Mouse (Mus musculus): Measurements from ENCODE around the gene Sox5.

Gene Sox5

DNA sequence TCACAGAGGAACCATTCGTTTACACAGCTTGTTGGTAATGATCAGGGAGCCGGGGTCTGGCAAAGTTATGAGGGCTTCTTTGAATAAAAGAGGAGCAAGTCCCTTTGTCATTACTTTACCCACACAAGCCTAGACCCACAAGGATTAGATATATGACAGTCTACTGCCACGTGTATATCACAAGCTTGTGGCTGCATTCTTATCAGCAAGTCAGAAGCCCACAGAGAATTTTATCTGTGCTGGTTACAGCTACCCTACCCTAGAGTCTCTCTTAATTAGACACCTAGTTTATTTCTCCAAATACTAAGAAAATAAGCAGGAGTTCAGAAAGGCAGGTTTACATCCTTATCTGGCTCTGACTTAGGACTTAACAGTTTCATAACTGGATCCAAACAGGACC, 629.8 kb downstream of the Sox5 start:
- no peak for DNase-seq (ENCODE audit: low read depth in 2 of 2, low spot score in 2 of 2)

DNA sequence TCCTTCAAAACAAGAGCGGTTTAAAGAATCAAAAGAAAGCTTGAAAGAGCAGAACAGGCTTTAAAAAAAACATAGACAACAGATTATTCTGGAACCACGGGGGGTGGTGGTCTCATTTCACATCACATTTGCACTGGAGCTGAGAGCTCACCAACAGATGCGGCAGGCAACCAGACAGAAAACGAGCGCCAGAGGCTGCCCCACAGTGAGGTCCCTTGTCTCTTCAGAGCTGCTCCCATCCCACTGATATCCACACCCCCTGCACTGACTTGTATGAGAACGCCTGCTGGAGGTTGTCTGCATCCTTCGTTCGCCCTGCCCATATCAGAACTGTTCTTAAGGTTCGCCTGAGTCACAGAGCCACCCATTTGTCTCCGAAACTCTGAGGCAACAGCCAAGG, 630.7 kb downstream of the Sox5 start:
- no peak for DNase-seq (ENCODE audit: low read depth in 2 of 2, low spot score in 2 of 2)

DNA sequence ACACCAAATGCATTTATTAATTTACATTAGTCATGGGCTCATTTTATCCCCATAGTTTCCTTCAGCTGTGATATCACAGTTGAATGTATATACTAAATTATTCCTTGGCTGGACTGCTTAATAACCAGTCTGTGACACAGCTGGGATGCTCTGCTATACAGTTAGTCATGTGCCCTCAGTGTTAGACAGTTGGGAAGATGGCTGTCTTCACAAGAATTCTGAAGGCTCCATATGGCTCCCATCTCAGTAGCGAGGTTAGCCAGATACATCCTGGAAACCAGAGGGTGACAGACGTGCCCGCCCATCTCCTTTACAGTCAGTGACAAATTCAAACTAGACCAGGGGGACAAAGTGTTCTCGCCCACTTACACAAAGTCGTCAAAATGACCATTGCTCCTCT, 644.4 kb downstream of the Sox5 start:
- no peak for DNase-seq (ENCODE audit: low read depth in 2 of 2, low spot score in 2 of 2)

DNA sequence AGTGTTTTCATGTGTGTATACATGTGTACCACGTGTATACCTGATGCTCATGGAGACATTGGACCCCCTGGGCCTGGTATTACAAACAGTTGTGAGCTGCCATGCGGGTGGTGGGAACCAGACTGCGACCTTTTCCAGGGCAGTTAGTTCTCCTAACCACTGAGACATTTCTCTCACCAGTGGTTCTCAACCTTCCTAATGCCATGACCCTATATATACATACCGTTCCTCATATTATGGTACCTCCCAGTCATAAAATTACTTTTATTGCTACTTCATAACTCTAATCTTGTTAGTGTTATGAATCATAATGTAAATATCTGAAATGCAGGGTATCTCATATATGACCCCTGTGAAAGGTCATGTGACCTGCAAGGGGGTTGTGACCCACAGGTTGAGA, 644.9 kb downstream of the Sox5 start:
- DNase-seq (ENCODE audit: low read depth in 2 of 2, low spot score in 2 of 2), result no peak

DNA sequence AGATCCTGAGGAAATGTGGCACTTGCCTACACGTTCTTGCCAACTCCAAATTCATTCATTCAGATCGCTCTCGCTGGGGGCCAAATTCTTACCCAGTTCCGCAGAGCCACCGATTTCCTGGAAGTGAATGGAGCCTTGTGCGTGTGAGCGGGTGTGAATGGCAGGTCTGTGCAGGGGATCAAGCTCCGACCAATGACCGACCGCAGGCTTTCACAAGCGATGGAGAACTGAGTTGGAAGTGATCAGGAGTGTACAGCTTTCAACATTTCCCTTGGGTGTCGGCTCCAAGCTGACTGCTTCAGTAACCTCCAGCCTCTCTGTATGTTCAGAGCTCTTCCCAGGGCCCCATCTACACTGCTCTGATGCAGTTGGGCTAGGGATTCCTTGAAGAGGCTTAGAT, 651.9 kb downstream of the Sox5 start:
- DNase-seq (ENCODE audit: low read depth in 2 of 2, low spot score in 2 of 2), result no peak

DNA sequence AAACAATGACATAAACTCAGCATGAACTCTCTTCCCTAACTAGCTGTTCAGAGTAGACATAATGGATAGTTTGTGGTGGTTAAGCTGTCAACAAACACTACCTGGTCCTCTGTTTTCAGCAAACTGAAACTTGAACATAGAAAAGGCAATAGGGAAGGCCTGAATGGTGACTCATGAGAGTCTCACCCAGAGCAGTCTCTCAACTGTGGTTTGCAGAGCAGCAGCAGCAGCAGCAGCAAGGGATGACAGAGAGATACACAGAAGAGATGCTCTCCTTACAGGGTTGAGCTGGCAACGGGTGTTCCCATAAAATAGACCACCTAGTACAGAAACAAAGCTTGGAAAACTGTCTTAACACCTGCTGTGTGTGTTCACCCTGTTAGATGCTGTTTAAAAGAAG, 661.8 kb downstream of the Sox5 start:
- DNase-seq (ENCODE audit: low read depth in 2 of 2, low spot score in 2 of 2), result no peak

DNA sequence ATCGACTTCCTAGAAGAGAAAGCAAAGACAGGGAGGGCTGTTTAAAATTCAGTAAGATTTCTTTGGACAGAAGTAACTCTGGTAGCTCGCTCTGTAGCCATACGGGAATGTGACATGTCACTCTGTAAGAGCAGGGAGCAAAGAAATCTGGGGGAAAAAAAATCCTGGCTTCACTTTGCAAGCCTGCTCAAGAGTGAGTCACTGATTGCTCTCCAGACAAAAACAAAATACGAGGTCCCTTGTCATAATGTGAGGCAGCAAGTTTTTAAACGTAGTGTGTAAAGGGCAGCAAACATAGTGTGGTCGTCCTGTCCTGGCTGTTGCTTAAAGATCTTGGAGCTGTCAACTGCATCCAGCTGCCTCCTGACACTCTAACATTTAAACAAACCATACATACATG, 665.1 kb downstream of the Sox5 start:
- no peak for DNase-seq (ENCODE audit: low read depth in 2 of 2, low spot score in 2 of 2)

DNA sequence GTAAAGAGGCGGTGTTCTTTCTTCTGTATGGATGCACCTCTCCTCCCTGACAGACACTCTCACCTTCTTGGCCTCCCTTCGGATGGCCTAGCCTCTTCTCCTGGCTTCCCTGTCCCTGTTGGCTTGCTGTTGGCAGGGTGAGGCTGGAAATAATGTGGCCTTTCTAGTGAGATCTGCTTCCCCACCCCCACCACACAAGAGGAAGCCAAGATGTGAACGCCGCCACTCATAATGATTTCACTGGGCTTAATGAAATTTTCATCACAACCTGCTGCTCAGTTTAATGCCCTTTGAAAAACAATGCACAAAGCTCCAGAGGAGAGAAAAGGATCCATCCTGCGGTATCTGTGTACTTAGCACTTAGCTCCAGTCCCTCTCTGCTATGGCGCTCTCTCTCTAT, 670.2 kb downstream of the Sox5 start:
- no peak for DNase-seq (ENCODE audit: low read depth in 2 of 2, low spot score in 2 of 2)

DNA sequence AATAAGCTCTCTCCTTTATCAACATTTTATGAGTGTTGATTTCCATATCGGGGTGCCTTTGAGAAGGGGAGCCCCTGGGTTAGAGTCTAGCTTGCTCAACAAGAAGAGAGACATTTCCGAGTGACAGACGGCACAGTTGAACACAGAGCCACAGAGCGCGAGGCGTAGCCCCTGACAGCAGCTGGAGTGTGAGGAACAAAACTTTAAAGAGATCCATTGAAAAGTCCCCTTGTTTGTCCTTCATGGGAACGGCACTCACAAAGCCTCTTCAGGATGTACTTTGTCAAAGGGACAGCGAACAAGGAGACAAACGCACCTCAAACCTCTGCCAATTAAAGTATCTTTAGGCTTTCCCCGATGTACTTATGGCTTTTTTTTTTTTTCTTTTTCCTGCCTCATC, 674.9 kb downstream of the Sox5 start:
- no peak for DNase-seq (ENCODE audit: low read depth in 2 of 2, low spot score in 2 of 2)

DNA sequence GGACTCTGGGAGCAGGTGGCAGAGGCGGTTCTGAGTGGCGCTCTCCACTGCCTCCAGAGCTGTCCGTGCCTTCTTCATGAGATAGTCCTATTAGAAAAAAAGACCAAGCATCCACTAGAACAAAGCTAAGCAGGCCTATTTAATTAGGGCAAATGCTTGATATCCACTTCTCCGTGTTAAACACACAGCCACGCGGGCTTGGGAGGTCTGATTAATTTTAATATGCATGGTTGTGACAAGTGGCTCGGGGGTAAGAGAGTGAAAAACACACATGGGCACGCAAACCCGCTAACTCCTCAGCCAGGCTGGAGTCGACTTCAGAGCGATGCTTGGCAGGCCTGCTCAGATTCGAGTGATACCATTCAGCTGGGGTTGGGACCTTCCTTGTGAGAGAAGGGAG, 676.1 kb downstream of the Sox5 start:
- no peak for DNase-seq (ENCODE audit: low read depth in 2 of 2, low spot score in 2 of 2)

DNA sequence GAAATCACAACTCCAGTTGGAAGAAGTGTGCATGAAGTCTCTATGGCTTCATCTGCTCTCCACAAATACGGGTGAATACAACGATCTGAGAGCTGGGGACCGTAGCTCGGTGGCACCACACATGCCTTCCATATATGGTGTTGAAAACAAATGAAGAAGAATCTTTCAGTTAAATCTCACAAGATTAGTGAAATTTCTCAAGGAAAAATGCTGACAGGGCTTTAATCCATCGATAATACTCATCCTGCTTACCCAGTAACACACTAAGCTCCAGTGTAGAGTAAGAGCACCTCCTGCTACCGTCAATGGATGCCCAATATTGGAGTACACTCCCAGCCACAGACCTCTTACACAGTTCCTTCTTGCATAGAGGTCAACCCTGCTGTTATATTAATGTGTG, 678.2 kb downstream of the Sox5 start:
- no peak for DNase-seq (ENCODE audit: low read depth in 2 of 2, low spot score in 2 of 2)

DNA sequence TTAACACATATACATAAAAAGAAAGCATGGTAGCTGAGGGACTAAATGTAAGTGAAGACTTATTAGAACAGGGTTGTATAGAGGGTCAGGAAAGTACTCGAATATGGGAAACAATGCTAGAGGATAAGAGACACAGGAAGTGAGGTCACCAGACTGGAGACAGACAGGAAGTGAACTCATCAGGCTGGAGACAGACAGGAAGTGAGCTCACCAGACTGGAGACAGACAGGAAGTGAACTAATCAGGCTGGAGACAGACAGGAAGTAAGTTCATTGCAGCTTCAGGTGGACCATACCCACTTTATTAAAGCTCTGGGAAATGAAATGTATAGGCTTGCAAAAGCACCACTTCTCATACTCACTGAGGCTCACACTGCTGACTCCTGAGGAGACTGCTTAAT, 680.9 kb downstream of the Sox5 start:
- DNase-seq (ENCODE audit: low read depth in 2 of 2, low spot score in 2 of 2), result no peak

DNA sequence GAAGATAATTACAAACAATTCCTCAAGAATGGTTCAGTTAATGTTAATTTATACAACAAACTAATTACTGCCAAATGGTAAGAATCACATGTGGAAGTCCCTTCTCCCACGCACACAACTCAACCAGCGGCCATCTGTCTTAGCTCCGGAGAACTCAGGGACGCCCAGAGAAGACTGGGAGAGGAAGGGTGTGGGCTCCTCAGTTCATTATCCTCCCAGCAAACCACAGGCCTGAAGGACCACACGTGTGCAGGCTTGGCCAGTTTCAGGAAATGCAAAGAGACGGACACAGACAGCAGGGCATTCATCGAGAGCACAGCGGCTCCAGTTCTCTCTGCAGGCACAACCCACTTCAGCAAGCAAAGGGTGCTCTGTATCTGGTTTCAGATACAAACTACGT, 683.7 kb downstream of the Sox5 start:
- DNase-seq (ENCODE audit: low read depth in 2 of 2, low spot score in 2 of 2), result no peak

DNA sequence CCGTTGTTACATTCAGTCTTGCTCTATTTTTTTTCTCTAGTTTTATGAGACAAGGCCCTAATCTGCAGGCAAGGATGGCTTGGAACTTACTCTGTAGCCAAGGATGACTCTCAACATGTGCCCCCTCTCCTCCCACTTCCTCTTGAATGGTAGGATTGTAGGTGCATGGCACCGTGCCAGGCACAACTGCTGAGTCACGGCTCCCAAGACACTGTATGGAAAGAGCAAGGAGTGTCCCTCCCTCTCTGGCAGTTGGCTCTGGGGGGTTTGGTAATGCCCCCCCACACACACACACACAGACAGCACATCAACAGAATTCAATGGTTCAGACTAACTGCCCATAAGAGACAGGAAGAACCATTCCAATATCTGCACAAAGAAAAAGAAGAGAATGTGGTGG, 693.5 kb downstream of the Sox5 start:
- DNase-seq (ENCODE audit: low read depth in 2 of 2, low spot score in 2 of 2), result no peak

DNA sequence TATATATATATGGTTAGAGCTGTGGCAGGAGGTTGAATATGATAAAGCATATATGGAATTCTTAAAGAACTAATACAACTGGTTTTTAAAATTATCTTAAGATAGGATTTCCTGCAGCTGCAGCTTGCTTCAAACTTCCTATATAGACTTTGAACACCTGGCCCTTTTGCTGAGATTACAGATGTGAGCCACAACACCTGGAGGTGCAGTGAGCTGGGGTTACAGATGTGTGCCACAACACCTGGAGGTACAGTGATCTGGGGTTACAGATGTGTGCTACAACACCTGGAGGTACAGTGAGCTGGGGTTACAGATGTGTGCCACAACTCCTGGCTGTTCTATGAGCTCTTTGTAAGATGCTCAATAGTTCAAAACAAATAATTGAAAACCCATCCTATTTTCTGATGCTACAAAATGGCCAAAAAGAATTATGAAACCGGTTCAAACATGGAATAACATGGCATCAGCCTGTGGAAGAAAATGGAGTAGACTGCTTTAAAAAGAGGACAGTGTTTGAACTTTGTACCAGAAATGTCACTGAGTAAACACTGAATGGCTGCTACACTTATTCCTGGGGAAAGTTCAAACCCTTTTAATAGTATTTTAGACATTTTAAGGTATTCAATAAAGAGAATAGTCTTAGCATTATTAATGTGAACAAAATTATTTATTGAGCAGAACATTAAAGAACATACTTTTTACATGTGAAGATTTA, 695.5 kb downstream of the Sox5 start:
- DNase-seq (ENCODE audit: low read depth in 2 of 2, low spot score in 2 of 2), result no peak

DNA sequence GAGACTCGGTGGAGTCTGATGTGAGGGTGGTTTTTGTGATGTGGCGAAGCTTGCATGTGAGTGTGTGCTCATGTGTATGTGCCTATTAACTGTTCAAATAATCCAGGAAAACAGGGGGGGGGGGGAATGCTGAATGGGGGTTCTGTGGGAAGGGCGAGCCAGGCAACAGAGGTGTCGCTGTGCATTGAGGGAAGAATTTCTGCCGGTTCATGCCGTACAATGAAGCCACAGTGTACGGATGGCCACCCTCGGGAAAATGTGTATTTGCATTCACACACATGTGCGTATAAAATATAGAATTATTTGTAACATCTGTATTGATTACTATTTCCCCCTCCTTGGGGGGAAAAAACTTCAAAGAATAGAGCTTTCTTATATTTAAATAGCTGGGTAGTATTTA, 699.5 kb downstream of the Sox5 start:
- DNase-seq (ENCODE audit: low read depth in 2 of 2, low spot score in 2 of 2), result no peak

DNA sequence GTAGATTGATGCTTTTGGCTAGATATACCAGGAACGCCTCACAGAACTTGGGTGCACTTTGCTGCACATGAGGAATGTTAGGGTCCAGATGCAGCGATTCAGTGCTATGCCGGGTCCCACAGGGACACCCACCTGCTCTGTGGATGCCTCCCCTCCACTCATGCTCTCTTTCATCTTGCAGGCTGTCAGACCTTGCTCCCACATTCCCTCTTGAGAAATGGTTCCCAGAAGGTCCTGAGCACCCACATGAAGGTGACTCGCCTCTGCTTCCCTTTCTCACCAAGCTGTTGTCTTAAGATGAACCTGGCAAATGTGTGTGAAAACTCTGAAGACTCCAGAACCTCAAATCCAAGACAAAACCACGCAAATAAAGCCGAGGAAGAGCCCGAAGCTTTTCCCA, 704.0 kb downstream of the Sox5 start:
- DNase-seq (ENCODE audit: low read depth in 2 of 2, low spot score in 2 of 2), result no peak

DNA sequence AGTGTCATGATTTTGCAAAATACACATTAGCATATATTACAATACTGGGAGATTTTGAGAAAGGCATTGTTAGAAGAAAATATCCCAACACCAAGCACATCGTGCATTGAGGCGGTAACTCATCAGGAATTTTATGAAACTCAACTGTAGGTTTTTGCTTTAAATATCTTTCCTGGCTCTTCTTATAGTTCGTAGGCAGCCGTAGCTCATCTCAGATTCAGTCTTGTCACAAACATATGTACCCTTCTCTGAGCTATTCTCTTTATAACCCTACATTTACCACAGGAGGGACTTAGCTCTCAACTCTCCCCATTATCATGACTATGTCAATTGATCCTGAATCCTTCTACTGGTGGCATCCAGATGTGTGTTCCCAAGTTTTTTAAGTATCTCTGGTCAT, 705.4 kb downstream of the Sox5 start:
- DNase-seq (ENCODE audit: low read depth in 2 of 2, low spot score in 2 of 2), result no peak

DNA sequence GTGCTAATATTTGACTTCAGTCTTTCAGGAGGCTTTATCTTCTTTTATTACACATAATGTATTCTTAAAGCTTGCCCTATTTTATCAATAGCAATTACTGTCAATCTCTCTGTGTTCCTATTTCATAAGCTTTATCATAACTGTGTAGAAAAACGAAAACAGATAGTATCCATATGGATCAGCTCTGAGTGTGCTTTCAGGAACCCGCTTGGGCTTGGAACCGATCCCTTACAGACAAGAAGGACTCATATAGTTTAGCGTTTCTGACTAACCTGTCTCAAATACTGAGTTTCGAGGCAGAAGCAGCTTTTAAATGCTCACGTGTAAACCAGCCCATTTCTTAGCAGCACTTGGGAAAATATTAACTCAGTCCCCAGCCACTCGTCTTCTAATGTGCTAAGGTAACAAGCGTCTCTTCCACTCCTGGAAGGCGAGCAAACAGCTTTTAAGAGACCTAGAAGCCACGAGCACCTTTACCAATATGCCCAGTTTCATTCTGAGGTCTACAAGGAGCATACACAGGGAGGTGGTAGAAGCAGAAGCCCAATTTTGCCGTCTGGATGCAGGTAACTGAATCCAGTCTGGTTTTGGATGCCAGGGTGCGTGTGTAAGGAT, 706.3 kb downstream of the Sox5 start:
- no peak for DNase-seq (ENCODE audit: low read depth in 2 of 2, low spot score in 2 of 2)

DNA sequence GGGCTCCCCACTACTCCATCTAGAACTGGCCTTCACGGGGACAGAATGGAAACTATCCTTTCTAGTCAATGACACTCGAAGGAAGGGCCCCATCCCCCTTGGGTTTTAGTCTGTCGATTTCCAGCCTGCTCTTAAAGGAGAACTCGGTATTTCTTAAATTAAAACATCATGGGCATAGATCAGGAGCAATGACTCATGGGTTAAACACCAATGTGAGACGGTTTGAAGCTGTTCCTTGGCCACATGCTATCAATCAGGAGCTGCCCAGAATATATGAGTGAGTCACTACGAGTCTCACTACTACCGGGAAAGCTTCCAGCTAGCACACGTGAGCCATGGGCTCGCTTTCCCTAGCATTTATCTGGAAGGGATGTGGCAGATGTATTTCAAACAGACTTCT, 707.0 kb downstream of the Sox5 start:
- DNase-seq (ENCODE audit: low read depth in 2 of 2, low spot score in 2 of 2), result no peak

DNA sequence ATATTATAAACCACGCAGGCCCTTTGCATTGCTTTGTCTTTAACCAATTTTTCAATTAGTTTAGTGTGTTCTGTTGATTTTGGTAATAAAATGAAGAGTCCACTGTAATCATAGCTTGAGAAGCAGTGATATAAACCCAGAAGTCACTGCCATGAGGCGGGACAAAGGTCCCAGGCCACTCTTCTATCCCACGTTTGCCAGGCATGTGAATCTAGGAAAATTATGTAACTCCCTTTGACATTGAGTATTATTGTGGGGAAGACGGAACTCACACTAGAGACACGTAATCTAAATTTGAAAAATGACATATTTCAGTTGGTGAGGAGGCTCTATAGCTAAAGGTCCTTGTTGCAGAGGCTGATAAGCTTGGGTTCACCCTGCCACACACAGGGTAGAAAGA, 711.3 kb downstream of the Sox5 start:
- no peak for DNase-seq (ENCODE audit: low read depth in 2 of 2, low spot score in 2 of 2)

DNA sequence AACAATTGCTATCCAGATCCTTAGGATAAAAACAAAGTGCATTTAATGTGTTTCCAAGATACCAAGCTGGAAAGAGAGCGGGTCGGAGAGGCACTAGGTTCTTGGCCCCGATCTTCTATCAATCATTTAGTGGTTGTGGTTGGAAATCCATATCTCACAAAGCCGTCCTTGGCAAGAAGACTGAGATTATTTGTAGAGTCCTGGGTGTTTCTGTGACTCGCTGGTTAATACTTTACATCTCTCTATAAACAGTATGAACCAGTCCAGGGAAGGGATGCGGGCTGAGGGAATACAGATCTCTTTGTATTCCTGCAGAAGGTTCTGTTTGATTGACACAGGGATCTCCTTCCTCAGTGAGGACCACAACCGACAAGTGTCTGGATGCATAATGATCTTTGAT, 714.3 kb downstream of the Sox5 start:
- DNase-seq (ENCODE audit: low read depth in 2 of 2, low spot score in 2 of 2), result no peak

DNA sequence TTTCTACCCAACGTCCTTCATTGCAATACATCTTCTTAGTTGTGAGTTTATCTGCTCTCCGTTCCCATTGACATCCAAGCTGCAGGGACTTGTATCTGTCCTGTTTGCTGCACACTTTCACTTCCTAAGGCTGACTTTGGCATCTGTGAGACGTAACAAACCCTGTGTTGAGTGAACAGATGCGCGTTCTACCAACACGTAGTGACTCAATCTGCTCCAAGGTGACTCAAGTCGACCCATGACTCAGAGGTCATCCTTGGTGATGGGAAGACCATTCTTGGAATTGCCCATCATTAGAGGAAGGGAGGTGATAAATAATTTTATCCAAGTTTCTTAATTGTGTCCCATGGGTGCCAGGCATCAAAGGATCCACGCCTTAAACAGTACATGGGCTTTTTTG, 719.3 kb downstream of the Sox5 start:
- no peak for DNase-seq (ENCODE audit: low read depth in 2 of 2, low spot score in 2 of 2)

All from CD8-positive naive resting alpha-beta T cell, adult 2 months (primary cell).